Mouse (Mus musculus): ENCODE measurements at regions not wholly inside any gene's neighbourhood (a gene's known extent, or its start where the extent isn't known, plus 50 kb on each side); places are given as distances from the start of the nearest gene placed in this dataset.
A peak's percentile ranks its signal among the peaks of the same experiment; 100 is the strongest.

DNA sequence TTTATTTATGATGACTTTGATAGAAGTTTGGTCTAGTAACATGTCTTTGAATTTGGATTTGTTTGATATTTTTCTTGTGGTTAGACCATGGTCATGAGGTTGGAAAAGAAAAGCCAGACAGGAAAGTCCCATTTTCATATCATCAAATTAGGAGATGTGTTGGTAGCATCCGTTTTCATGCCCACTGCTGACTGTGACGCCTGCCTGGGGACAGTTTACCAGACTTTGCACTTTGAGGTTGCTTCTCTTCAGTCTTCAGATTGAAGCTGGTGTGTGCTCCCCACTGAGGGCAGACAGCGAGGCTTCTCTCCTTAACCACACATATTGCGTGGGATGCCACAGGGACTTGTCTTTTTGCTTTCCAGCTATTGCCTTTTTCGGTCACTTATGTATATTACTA, 283.7 kb upstream of the Rnaseh2b start:
- DNase-seq (ENCODE audit: low read depth, low spot score) (no peak), ATAC-seq (no peak)
- TF ChIP-seq CTCF (IDR thresholded peaks at IDR 0.05), result no peak
- H3K27me3 ChIP-seq, result no peaks in the 10 kb centered on the region
- in situ Hi-C loops (cut with MboI; ENCODE audit: low pct_unique_long_range_greater_than_20kb), result no loop called here
- CTCF ChIA-PET, result interaction anchor here (1.2 kb wide), 1 partner anchor 14 kb away, joined by 3 read pairs; no protein-coding TSS in a partner anchor
- POLR2A ChIA-PET, result no interaction called here

DNA sequence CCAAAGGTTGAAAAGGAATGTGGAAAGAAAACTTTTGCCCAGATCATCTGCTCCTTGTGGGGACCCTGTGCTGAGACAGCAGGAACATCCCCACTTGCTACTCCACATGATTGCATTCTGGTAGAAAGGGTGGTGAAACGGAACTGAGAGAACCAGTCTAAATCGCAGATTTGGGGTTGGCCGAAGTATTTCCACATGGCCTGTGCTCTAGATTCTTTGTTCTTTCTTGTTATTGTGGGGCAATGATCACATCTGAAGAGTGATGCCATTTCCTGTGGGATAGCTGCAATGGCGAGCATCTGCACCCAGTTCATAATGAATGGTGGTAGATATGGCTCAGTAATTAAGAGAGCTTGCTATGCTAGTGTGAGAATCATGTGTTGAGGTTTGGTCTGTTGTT, 273.6 kb upstream of the Rnaseh2b start:
- CTCF ChIA-PET, result no interaction called here
- ATAC-seq, result no peak
- no peak for TF ChIP-seq CTCF (IDR thresholded peaks at IDR 0.05)
- in situ Hi-C loops (cut with MboI; ENCODE audit: low pct_unique_long_range_greater_than_20kb), result no loop called here
- DNase-seq (ENCODE audit: low read depth, low spot score), result no peak
- no peaks in the 10 kb centered on the region for H3K27me3 ChIP-seq
- POLR2A ChIA-PET, result no interaction called here

DNA sequence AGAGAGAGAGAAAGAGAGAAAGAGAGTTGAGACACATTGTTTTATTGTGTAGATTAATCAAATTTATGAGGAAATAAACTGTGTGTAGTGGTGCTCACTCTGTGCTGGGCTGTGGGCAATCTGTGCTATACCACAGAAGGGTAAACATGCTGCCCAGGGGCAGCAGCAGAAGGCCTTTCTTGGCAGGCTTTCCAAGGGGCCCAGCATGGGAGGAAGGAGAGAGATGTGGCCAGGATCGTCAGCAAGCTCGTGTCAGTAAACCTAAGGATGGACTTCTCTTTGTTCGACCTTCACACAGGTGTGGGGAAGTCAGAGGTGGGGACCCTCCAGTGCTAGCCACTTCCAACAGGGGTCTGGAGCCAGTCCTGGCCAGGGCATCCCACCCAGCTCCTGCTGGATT, 271.4 kb upstream of the Rnaseh2b start:
- in situ Hi-C loops (cut with MboI; ENCODE audit: low pct_unique_long_range_greater_than_20kb), result no loop called here
- ChIA-PET CTCF (no interaction called here), POLR2A (no interaction called here)
- ATAC-seq (no peak), DNase-seq (ENCODE audit: low read depth, low spot score) (no peak)
- no peak for TF ChIP-seq CTCF (IDR thresholded peaks at IDR 0.05)
- no peaks in the 10 kb centered on the region for H3K27me3 ChIP-seq

DNA sequence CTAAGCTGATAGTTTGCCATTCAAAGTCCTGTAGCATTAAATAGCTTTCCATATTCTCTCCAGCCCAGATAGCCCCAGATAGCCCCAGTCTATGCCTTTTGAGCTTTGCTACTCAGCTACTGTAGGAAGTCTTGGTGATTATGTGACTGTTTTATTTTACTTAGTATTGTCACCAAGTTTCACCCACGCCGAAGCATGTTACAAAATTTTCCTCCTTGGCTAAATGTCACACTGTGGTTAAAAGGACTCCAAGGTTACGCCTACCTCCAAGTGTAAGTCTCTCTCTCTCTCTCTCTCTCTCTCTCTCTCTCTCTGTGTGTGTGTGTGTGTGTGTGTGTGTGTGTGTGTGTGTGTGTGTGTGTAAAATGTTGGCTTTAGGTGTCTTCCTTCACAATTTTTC, 270.2 kb upstream of the Rnaseh2b start:
- TF ChIP-seq CTCF (IDR thresholded peaks at IDR 0.05), result no peak
- ATAC-seq, result no peak
- DNase-seq (ENCODE audit: low read depth, low spot score), result no peak
- no peaks in the 10 kb centered on the region for H3K27me3 ChIP-seq
- in situ Hi-C loops (cut with MboI; ENCODE audit: low pct_unique_long_range_greater_than_20kb), result no loop called here
- CTCF ChIA-PET, result interaction anchor here (0.9 to 2.2 kb wide), 4 partner anchors 14 to 33 kb away, joined by 3 to 11 read pairs (median 3); no protein-coding TSS in a partner anchor
- POLR2A ChIA-PET, result no interaction called here

DNA sequence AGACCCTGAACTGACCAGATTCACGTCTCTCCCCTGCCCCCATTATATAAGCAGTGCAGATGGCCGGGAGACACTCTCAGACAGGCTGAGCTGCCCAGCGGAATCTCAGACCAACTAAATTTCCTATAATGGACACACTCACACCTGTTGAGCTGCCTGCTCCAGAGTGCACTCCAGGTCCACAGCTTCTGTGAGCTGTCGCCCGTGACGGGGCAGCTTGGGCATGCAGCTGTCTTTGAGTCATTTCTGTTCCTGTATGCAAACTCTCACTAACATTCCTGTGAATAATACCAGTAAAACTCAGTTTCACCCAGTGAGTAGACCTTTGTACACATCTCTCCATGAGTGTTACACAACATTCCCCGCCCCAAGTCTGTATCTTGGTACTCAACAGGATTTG, 269.4 kb upstream of the Rnaseh2b start:
- in situ Hi-C loops (cut with MboI; ENCODE audit: low pct_unique_long_range_greater_than_20kb), result no loop called here
- ChIA-PET CTCF (interaction anchor here (0.9 to 2.2 kb wide), 3 partner anchors 15 to 25 kb away, joined by 3 to 11 read pairs (median 3); no protein-coding TSS in a partner anchor), POLR2A (no interaction called here)
- H3K27me3 ChIP-seq, result no peaks in the 10 kb centered on the region
- DNase-seq (ENCODE audit: low read depth, low spot score), result peak; percentile 59
- ATAC-seq, result peak; percentile 84
- TF ChIP-seq CTCF (IDR thresholded peaks at IDR 0.05), result no peak

DNA sequence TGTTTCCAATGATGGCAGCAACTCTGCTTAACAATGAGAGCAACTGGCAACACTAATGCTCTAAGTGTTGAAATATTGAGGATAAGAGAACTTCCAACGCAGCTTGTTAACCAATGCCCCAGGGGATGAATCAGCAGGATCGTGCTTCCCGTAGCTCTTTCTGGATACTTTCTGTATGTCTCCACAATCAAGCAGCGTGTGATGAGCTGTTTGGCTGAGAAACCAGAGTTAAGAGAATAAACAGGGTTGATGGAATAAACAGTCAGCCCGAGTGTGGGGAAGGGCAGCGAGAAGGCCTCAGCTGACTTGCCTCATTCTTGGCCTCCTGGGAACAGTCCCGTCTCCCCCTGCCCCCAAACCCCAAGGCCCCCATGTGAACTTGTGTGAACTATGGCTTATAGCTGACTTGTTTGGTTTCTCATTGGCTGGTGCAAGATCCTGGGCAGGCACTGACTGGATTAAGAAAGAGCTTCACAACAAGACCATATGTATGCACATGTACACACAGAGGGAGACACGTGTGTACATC, 264.6 kb upstream of the Rnaseh2b start:
- POLR2A ChIA-PET, result no interaction called here
- no peaks in the 10 kb centered on the region for H3K27me3 ChIP-seq
- in situ Hi-C loops (cut with MboI; ENCODE audit: low pct_unique_long_range_greater_than_20kb), result loop anchor here (25.0 kb wide), 1 partner anchor 434 kb away; the partner anchor contains the start of gene Gucy1b2
- no peak for TF ChIP-seq CTCF (IDR thresholded peaks at IDR 0.05)
- CTCF ChIA-PET, result interaction anchor here (1.4 kb wide), 1 partner anchor 24 kb away, joined by 3 read pairs; no protein-coding TSS in a partner anchor
- ATAC-seq (no peak), DNase-seq (ENCODE audit: low read depth, low spot score) (no peak)

DNA sequence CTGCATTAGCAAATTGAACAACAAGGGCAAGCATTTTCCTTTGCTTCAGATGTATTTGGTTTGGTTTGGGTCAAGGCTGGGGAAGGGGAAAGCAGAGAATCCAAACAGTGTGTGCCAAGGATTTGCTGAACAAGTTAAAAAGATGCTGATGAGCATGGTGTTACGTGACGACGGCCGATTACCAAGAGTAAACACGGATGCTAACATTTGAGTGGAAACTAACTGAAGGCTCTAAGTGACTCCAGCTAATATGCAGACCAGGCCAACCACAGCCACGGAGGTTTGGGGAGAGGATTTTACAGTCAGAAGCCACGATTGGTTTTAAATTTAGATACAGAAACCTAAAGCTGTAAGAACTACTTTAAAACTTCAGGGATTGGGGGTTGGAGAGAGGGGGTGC, 262.3 kb upstream of the Rnaseh2b start:
- ATAC-seq, result no peak
- DNase-seq (ENCODE audit: low read depth, low spot score), result no peak
- H3K27me3 ChIP-seq, result no peaks in the 10 kb centered on the region
- ChIA-PET POLR2A (no interaction called here), CTCF (no interaction called here)
- in situ Hi-C loops (cut with MboI; ENCODE audit: low pct_unique_long_range_greater_than_20kb), result loop anchor here (25.0 kb wide), 1 partner anchor 432 kb away; the partner anchor contains the start of gene Gucy1b2
- no peak for TF ChIP-seq CTCF (IDR thresholded peaks at IDR 0.05)

DNA sequence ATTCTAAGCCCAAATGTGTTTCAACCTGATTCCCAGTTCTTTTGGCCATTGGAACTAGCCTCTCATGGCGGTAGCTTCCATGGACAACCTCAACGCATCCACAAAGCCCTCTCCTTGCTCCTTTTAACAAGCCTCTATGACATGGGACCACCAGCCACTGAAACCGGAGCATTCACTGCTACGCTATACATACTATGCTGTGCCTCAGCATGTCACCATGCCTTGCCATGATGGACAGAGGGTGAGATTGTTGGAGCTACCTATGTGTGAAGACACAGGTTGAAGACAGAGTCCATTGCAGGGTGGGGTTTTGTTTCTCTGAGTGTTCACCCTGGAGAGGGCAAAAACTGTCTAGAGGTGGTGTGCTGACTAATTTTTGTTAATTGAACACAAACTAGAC, 258.7 kb upstream of the Rnaseh2b start:
- H3K27me3 ChIP-seq, result no peaks in the 10 kb centered on the region
- no peak for TF ChIP-seq CTCF (IDR thresholded peaks at IDR 0.05)
- in situ Hi-C loops (cut with MboI; ENCODE audit: low pct_unique_long_range_greater_than_20kb), result loop anchor here (25.0 kb wide), 1 partner anchor 429 kb away; the partner anchor contains the start of gene Gucy1b2
- DNase-seq (ENCODE audit: low read depth, low spot score), result no peak
- ChIA-PET POLR2A (no interaction called here), CTCF (no interaction called here)
- ATAC-seq, result no peak

DNA sequence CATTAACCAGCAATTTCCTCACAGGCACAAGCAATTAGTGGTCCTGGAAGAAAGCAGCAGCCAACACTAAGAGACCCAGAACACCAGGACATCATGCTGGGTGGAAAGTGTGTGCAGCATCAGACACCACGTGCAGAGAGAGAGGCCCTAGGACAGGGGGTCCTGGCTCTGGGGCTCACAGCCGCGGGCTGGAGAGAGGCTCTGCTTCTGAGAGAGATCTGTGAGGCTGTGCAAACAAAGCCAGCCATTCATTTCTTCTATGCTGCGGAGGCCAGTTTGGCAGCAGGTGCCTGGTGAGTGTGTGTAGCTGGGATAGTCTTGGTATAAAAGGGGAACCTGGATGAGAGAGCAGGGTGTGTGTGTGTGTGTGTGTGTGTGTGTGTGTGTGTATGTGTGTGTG, 257.7 kb upstream of the Rnaseh2b start:
- ATAC-seq, result no peak
- POLR2A ChIA-PET, result no interaction called here
- in situ Hi-C loops (cut with MboI; ENCODE audit: low pct_unique_long_range_greater_than_20kb), result loop anchor here (5.0 to 25.0 kb wide), 2 partner anchors 47 to 428 kb away; partner anchors contain the start of gene Gucy1b2
- CTCF ChIA-PET, result no interaction called here
- no peak for TF ChIP-seq CTCF (IDR thresholded peaks at IDR 0.05)
- H3K27me3 ChIP-seq, result no peaks in the 10 kb centered on the region
- DNase-seq (ENCODE audit: low read depth, low spot score), result no peak

DNA sequence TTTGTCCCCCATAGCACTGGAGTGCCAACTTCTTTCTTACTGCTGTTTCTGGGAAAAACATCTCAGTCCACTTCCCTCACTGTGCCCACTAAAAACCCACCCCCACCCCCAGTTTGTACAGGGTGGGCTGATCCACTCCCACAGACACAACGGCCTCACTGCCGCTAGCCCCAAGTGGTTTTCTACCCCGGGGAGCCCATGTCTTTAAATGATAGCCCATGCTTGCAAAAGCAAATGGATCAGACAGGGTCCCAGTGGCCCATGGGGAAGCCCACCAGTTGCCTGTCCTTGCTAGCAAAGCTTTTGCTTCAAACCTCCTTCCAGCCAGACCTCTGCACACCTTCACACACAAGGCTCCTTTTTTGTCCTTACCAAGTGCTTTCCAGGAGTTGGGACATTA, 257.0 kb upstream of the Rnaseh2b start:
- POLR2A ChIA-PET, result no interaction called here
- H3K27me3 ChIP-seq, result no peaks in the 10 kb centered on the region
- CTCF ChIA-PET, result no interaction called here
- TF ChIP-seq CTCF (IDR thresholded peaks at IDR 0.05), result no peak
- no peak for DNase-seq (ENCODE audit: low read depth, low spot score)
- no peak for ATAC-seq
- in situ Hi-C loops (cut with MboI; ENCODE audit: low pct_unique_long_range_greater_than_20kb), result loop anchor here (5.0 to 25.0 kb wide), 2 partner anchors 48 to 427 kb away; partner anchors contain the start of gene Gucy1b2

DNA sequence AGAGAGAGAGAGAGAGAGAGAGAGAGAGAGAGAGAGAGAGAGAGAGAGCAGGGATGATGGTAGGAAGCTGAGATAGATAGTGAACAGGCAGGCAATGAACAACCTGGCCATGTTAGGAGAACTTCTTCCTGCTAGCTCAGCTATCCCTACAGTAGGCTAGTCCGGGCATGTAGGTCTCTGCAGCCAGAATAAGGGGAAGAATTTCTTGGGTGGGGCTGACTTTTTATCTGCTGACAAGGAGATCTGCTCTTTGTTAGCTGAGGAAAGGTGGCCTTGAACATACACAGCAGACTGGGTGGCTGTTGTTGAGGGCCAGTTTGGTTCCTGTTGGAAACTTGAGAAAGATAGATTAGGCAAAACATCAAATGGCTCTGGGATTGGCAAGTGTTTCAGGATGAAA, 254.9 kb upstream of the Rnaseh2b start:
- in situ Hi-C loops (cut with MboI; ENCODE audit: low pct_unique_long_range_greater_than_20kb), result loop anchor here (5.0 to 25.0 kb wide), 2 partner anchors 50 to 425 kb away; partner anchors contain the start of gene Gucy1b2
- no peak for TF ChIP-seq CTCF (IDR thresholded peaks at IDR 0.05)
- ChIA-PET CTCF (interaction anchor here (1.3 kb wide), 1 partner anchor 388 kb away, joined by 3 read pairs; no protein-coding TSS in a partner anchor), POLR2A (interaction anchor here (0.7 kb wide), 1 partner anchor 194 kb away, joined by 5 read pairs; no protein-coding TSS in a partner anchor)
- DNase-seq (ENCODE audit: low read depth, low spot score) (no peak), ATAC-seq (no peak)
- H3K27me3 ChIP-seq, result no peaks in the 10 kb centered on the region

Measured in Patski (cell line).